Mouse (Mus musculus): ENCODE measurements at regions not wholly inside any gene's neighbourhood (a gene's known extent, or its start where the extent isn't known, plus 50 kb on each side); places are given as distances from the start of the nearest gene placed in this dataset.

DNA sequence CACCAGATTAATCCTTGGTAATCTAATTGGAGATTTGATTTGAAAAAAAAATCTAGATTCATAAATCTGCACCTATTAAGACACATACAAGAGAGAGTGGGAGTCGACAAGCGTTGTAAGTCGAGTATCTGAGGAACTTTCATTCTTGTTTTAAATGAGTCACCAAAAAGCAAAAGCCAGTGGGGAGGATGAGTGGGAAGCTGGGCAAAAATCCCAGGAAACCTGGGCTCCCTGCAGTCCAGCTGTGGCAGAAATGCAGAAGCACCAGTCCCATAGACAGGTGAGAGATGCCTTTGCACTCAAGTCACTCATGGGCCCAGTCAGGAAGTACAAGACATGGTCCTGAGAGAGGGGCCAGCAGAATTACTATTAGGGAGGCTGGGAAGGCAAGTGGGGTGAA lies 303.9 kb downstream of the Dcdc2c start:
- TF ChIP-seq CTCF (IDR thresholded peaks at IDR 0.05; ENCODE audit: control insufficient read depth, insufficient read depth, low read length), result no peak
- no peak for TF ChIP-seq POLR2A (IDR thresholded peaks at IDR 0.05; ENCODE audit: borderline replicate concordance, control insufficient read depth, low read depth, low read length)

Data from bone marrow, adult 2 months (tissue).